Mouse (Mus musculus): ENCODE measurements around the gene Paf1.

- TF ChIP-seq POLR2A (IDR thresholded peaks at IDR 0.05; ENCODE audit: control insufficient read depth in 1 of 2, insufficient read depth in 1 of 2, low read depth in 1 of 2, low read length in 2 of 2, poor library complexity in 1 of 2), result no peak
- no peak for TF ChIP-seq USF1 (IDR thresholded peaks at IDR 0.05; ENCODE audit: low read depth, low read length)
- TF ChIP-seq SMC3 (IDR thresholded peaks at IDR 0.05; ENCODE audit: low read depth, low read length), result no peak
These were observed 10.3 kb upstream of the Paf1 start for GRCm38 (mm10) chr7:28382347-28382951.

Measured in MEL (cell line).